Mouse (Mus musculus): ENCODE results near the gene Nudt22. TPM values are rescaled to one million over a fixed set of nuclear protein-coding genes. Genes with fewer than 3 reads are reported as not detected.

Gene Nudt22
- polyA plus RNA-seq, 1 experiment from 2014 or later = 22.3 TPM

DNA sequence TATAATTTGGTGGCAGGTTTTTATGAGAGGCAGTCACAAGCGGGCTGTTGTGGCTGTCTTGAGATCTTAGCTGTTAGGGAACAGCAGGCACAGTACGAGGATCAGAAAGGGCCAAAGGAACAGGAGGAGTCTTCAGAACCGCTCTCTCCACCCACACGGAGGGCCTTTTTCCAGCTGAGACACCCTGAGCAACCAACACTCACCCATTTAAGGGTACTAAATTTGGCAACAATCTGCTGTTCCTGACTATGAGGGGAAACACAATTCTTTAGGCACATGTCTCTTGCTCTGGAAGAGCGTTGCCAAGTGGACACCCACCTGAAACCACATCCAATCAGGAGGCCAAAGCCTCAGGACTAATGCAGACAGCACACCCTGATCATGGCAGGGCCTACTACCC is 33.6 kb upstream of the Nudt22 start:
- H3K4me2 ChIP-seq (ENCODE audit: low read depth, severe bottlenecking) = no peak overlapping the region
- 94% methylated on average over 5 of the region's 5 CpGs for WGBS
- H3K4me3 ChIP-seq (ENCODE audit: low read depth, low read length) = no peak overlapping the region
- H3K36me3 ChIP-seq (ENCODE audit: control insufficient read depth, insufficient read depth, low read length) = peaks cover 54% of the 10 kb centered on the region
- no peaks in the 10 kb centered on the region for H3K27me3 ChIP-seq (ENCODE audit: control insufficient read depth, insufficient read depth, low read length)
- no peak for DNase-seq (ENCODE audit: low spot score)
- H3K9ac ChIP-seq (ENCODE audit: low read length) = no peak overlapping the region; the same call in 1 of the 2 replicates
- no peak for ATAC-seq (ENCODE audit: insufficient number of reproducible peaks, low FRiP score, low TSS enrichment, low read depth)
- no peaks in the 10 kb centered on the region for H3K9me3 ChIP-seq (ENCODE audit: control insufficient read depth, low read length)
- no peaks in the 10 kb centered on the region for H3K4me1 ChIP-seq (ENCODE audit: control insufficient read depth, insufficient read depth, low read length)
- H3K27ac ChIP-seq (replicated peaks; ENCODE audit: low read depth, low read length) = no peak overlapping the region

DNA sequence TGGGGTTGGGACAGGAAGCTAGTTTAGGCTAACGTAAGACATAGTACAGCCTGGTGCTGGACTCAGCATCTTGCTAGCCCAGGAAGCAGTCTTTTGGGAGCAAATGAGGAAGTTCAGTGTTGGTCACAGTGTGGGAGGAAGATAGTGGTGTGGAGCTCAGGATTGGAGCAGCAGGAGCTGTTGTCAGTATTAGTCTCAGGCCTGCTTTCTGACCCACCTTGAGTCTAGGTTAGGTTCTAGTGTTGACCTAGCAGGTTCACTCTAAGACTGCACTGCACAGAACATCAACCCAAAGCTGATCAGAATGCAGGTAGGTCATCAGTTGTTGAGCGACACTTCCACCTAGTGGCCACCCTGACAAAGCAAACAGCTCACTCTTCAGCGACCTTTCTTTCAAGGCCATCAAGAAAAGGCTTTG is 24.3 kb upstream of the Nudt22 start:
- Histone ChIP-seq H3K9me3 (ENCODE audit: control insufficient read depth, low read length) (no peaks in the 10 kb centered on the region), H3K4me3 (ENCODE audit: low read depth, low read length) (no peak overlapping the region; the same call in 1 of the 2 replicates), H3K4me1 (ENCODE audit: control insufficient read depth, insufficient read depth, low read length) (no peaks in the 10 kb centered on the region), H3K4me2 (ENCODE audit: low read depth, severe bottlenecking) (no peak overlapping the region), H3K27me3 (ENCODE audit: control insufficient read depth, insufficient read depth, low read length) (no peaks in the 10 kb centered on the region), H3K27ac (replicated peaks; ENCODE audit: low read depth, low read length) (no peak overlapping the region), H3K9ac (ENCODE audit: low read length) (no peak overlapping the region), H3K36me3 (ENCODE audit: control insufficient read depth, insufficient read depth, low read length) (peaks cover 32% of the 10 kb centered on the region)
- ATAC-seq (ENCODE audit: insufficient number of reproducible peaks, low FRiP score, low TSS enrichment, low read depth) (no peak), DNase-seq (ENCODE audit: low spot score) (peak; percentile 63)
- WGBS = 63% methylated on average over 3 of the region's 3 CpGs

DNA sequence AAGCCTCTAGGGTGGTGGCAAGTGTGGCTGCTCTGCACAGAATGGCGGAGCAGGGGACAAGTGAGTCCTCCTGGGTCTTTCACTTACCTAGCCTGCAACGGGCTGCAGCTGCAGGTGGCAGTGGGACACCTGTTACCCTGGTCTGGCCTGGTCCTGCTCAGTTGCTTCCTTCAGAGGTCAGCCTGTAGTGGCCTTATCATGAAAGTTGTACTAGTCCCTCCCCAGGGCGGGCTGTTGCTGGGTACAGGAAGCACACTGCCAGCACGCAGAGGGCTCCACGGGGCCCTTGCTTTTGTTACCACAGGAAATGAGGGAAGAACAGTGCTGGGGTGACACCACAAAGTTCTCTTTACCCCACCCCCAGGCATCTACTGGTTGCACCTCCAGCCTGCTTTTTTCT is 23.3 kb upstream of the Nudt22 start, which contains the start of gene Fermt3:
Gene Fermt3 (minus strand): TSS at position 279 of the 400 bp plus-strand sequence.
- peaks cover 30% of the 10 kb centered on the region for H3K36me3 ChIP-seq (ENCODE audit: control insufficient read depth, insufficient read depth, low read length)
- no peak for ATAC-seq (ENCODE audit: insufficient number of reproducible peaks, low FRiP score, low TSS enrichment, low read depth)
- no peak within 1 kb of the TSS; the same call in 1 of the 2 replicates for H3K4me3 ChIP-seq (ENCODE audit: low read depth, low read length)
- DNase-seq (ENCODE audit: low spot score) = no peak
- H3K27ac ChIP-seq (replicated peaks; ENCODE audit: low read depth, low read length) = no peak within 1 kb of the TSS
- H3K9ac ChIP-seq (ENCODE audit: low read length) = no peak within 1 kb of the TSS
- WGBS = 79% methylated on average over 5 of the region's 5 CpGs
- H3K4me2 ChIP-seq (ENCODE audit: low read depth, severe bottlenecking) = no peak within 1 kb of the TSS
- H3K9me3 ChIP-seq (ENCODE audit: control insufficient read depth, low read length) = no peaks in the 10 kb centered on the region
- no peaks in the 10 kb centered on the region for H3K27me3 ChIP-seq (ENCODE audit: control insufficient read depth, insufficient read depth, low read length)
- no peaks in the 10 kb centered on the region for H3K4me1 ChIP-seq (ENCODE audit: control insufficient read depth, insufficient read depth, low read length)

DNA sequence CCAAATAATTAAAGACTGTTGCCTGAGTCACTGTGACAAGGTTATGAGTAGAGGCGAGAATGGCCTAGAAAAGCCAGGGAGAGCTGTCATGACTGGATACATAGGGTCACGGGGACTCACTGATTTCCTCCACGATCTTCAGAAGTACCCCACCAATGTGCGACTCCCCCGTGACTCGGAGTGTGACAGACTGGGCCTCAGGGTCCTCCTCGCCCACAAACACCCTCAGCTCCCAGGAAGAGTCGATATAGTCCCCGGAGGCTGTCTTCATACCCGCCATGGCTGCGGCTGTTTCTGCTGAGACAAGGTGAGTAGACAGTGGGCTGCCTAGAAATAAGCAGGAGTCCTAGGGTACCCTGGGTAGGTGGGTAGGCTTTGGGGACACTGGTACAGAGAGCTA is 22.6 kb upstream of the Nudt22 start:
- H3K9ac ChIP-seq (ENCODE audit: low read length) = no peak overlapping the region
- no peaks in the 10 kb centered on the region for H3K9me3 ChIP-seq (ENCODE audit: control insufficient read depth, low read length)

GRCm38 (mm10) chr19:7017541-7018457 is 21.9 kb upstream of the Nudt22 start:
- ATAC-seq (ENCODE audit: insufficient number of reproducible peaks, low FRiP score, low TSS enrichment, low read depth) (no peak), DNase-seq (ENCODE audit: low spot score) (no peak)
- no peak overlapping the region for H3K4me3 ChIP-seq (ENCODE audit: low read depth, low read length)
- H3K9me3 ChIP-seq (ENCODE audit: control insufficient read depth, low read length) = no peaks in the 10 kb centered on the region
- peaks cover 28% of the 10 kb centered on the region for H3K36me3 ChIP-seq (ENCODE audit: control insufficient read depth, insufficient read depth, low read length)
- H3K27me3 ChIP-seq (ENCODE audit: control insufficient read depth, insufficient read depth, low read length) = no peaks in the 10 kb centered on the region
- H3K4me2 ChIP-seq (ENCODE audit: low read depth, severe bottlenecking) = no peak overlapping the region
- no peak overlapping the region for H3K27ac ChIP-seq (replicated peaks; ENCODE audit: low read depth, low read length)
- H3K9ac ChIP-seq (ENCODE audit: low read length) = no peak overlapping the region
- 78% methylated on average over 12 of the region's 12 CpGs for WGBS
- H3K4me1 ChIP-seq (ENCODE audit: control insufficient read depth, insufficient read depth, low read length) = no peaks in the 10 kb centered on the region

More for the DNA sequence above, 22.6 kb upstream of the Nudt22 start:
- DNase-seq (ENCODE audit: low spot score) (no peak), ATAC-seq (ENCODE audit: insufficient number of reproducible peaks, low FRiP score, low TSS enrichment, low read depth) (no peak)
- H3K27me3 ChIP-seq (ENCODE audit: control insufficient read depth, insufficient read depth, low read length) = no peaks in the 10 kb centered on the region
- no peak overlapping the region for H3K4me2 ChIP-seq (ENCODE audit: low read depth, severe bottlenecking)
- H3K4me1 ChIP-seq (ENCODE audit: control insufficient read depth, insufficient read depth, low read length) = no peaks in the 10 kb centered on the region
- H3K36me3 ChIP-seq (ENCODE audit: control insufficient read depth, insufficient read depth, low read length) = peaks cover 32% of the 10 kb centered on the region
- no peak overlapping the region for H3K27ac ChIP-seq (replicated peaks; ENCODE audit: low read depth, low read length)
- 89% methylated on average over 11 of the region's 11 CpGs for WGBS
- H3K4me3 ChIP-seq (ENCODE audit: low read depth, low read length) = no peak overlapping the region

- Histone ChIP-seq H3K27ac (replicated peaks; ENCODE audit: low read depth, low read length) (no peak overlapping the region), H3K9me3 (ENCODE audit: control insufficient read depth, low read length) (no peaks in the 10 kb centered on the region), H3K4me3 (ENCODE audit: low read depth, low read length) (no peak overlapping the region), H3K4me1 (ENCODE audit: control insufficient read depth, insufficient read depth, low read length) (no peaks in the 10 kb centered on the region), H3K27me3 (ENCODE audit: control insufficient read depth, insufficient read depth, low read length) (no peaks in the 10 kb centered on the region), H3K4me2 (ENCODE audit: low read depth, severe bottlenecking) (no peak overlapping the region), H3K36me3 (ENCODE audit: control insufficient read depth, insufficient read depth, low read length) (peaks cover 4% of the 10 kb centered on the region), H3K9ac (ENCODE audit: low read length) (no peak overlapping the region)
- DNase-seq (ENCODE audit: low spot score) (no peak), ATAC-seq (ENCODE audit: insufficient number of reproducible peaks, low FRiP score, low TSS enrichment, low read depth) (no peak)
- WGBS = 91% methylated on average over 20 of the region's 20 CpGs
Measured at GRCm38 (mm10) chr19:7014481-7015135, 18.7 kb upstream of the Nudt22 start.

- Histone ChIP-seq H3K9me3 (ENCODE audit: control insufficient read depth, low read length) (no peaks in the 10 kb centered on the region), H3K4me3 (ENCODE audit: low read depth, low read length) (no peak overlapping the region), H3K27me3 (ENCODE audit: control insufficient read depth, insufficient read depth, low read length) (no peaks in the 10 kb centered on the region), H3K4me2 (ENCODE audit: low read depth, severe bottlenecking) (no peak overlapping the region), H3K9ac (ENCODE audit: low read length) (no peak overlapping the region), H3K36me3 (ENCODE audit: control insufficient read depth, insufficient read depth, low read length) (peaks cover 4% of the 10 kb centered on the region), H3K4me1 (ENCODE audit: control insufficient read depth, insufficient read depth, low read length) (no peaks in the 10 kb centered on the region), H3K27ac (replicated peaks; ENCODE audit: low read depth, low read length) (no peak overlapping the region)
- no peak for ATAC-seq (ENCODE audit: insufficient number of reproducible peaks, low FRiP score, low TSS enrichment, low read depth)
- 84% methylated on average over 9 of the region's 9 CpGs for WGBS
- no peak for DNase-seq (ENCODE audit: low spot score)
Measured at GRCm38 (mm10) chr19:7013984-7014383, 18.1 kb upstream of the Nudt22 start.

DNA sequence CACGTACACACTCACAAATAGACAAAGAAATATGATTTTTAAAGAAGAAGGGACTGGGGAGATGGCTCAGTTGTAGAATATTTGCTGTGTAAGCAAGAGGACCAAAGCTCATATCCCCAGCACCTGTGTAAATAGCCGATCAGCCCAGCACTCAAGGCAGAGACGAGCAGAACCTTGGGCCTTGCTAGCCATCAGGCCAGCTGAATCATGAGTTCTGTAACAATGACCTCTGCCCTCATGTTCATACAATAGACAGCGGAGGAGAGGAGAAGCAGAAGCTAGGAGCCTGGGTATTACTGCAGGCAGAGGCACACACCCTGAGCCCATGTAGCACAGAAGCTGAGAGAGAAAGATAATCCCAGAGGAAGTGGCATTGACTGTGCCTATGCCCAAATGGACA is 16.5 kb upstream of the Nudt22 start:
- Histone ChIP-seq H3K27me3 (ENCODE audit: control insufficient read depth, insufficient read depth, low read length) (no peaks in the 10 kb centered on the region), H3K4me3 (ENCODE audit: low read depth, low read length) (no peak overlapping the region), H3K9me3 (ENCODE audit: control insufficient read depth, low read length) (no peaks in the 10 kb centered on the region), H3K4me2 (ENCODE audit: low read depth, severe bottlenecking) (no peak overlapping the region), H3K4me1 (ENCODE audit: control insufficient read depth, insufficient read depth, low read length) (no peaks in the 10 kb centered on the region), H3K27ac (replicated peaks; ENCODE audit: low read depth, low read length) (no peak overlapping the region), H3K36me3 (ENCODE audit: control insufficient read depth, insufficient read depth, low read length) (peaks cover 4% of the 10 kb centered on the region), H3K9ac (ENCODE audit: low read length) (no peak overlapping the region)
- 83% methylated on average over 4 of the region's 4 CpGs for WGBS
- ATAC-seq (ENCODE audit: insufficient number of reproducible peaks, low FRiP score, low TSS enrichment, low read depth) (no peak), DNase-seq (ENCODE audit: low spot score) (no peak)
